Mouse (Mus musculus) midbrain, embryonic 11.5 days (tissue): ENCODE measurements around the gene Tkfc. TPM values are rescaled to one million over a fixed set of nuclear protein-coding genes. Genes with fewer than 3 reads are reported as not detected.

Experiments used
- ATAC-seq: fragments of 200-750 bp; cut with Nextera tagmentation; 2 replicates; pipeline ENCODE4 v1.8.0; 2017; ENCODE audit warnings: moderate TSS enrichment, moderate library complexity; ENCODE audit not compliant: low FRiP score
- DNase-seq: peaks from one replicate; pipeline ENCODE4 v3.0.0; 2015; ENCODE audit warnings: low spot score; ENCODE audit errors: missing footprints
- H3K27ac ChIP-seq: fragments of 300-500 bp; sonication (generic); 2 replicates; pipeline ENCODE4 v1.5.1; 2014; ENCODE audit warnings: low read depth, low read length
- H3K27me3 ChIP-seq: fragments of 300-500 bp; sonication (generic); 2 replicates; pipeline ENCODE4 v1.6.1; 2014; ENCODE audit warnings: mild to moderate bottlenecking, low read length, moderate library complexity, mixed read lengths; ENCODE audit not compliant: control insufficient read depth, insufficient read depth
- H3K36me3 ChIP-seq: fragments of 300-500 bp; sonication (generic); 2 replicates; pipeline ENCODE4 v1.6.1; 2014; ENCODE audit warnings: mild to moderate bottlenecking, low read length, moderate library complexity, mixed read lengths; ENCODE audit not compliant: control insufficient read depth, insufficient read depth
- H3K4me1 ChIP-seq: fragments of 300-500 bp; sonication (generic); 2 replicates; pipeline ENCODE4 v1.6.1; 2014; ENCODE audit warnings: low read length; ENCODE audit not compliant: control insufficient read depth, insufficient read depth
- H3K4me2 ChIP-seq: fragments of 300-500 bp; sonication (generic); 2 replicates; pipeline ENCODE4 v1.6.1; 2014; ENCODE audit warnings: mild to moderate bottlenecking, moderate library complexity
- H3K4me3 ChIP-seq: fragments of 300-500 bp; sonication (generic); 2 replicates; pipeline ENCODE4 v1.5.1; 2014; ENCODE audit warnings: low read depth, low read length
- H3K9ac ChIP-seq: fragments of 300-500 bp; sonication (generic); 2 replicates; pipeline ENCODE4 v1.6.1; 2014; ENCODE audit warnings: low read length
- H3K9me3 ChIP-seq: fragments of 300-500 bp; sonication (generic); 2 replicates; pipeline ENCODE4 v1.6.1; 2016; ENCODE audit warnings: low read length; ENCODE audit not compliant: control insufficient read depth
- WGBS: fragments of 180-500 bp; shearing (Covaris S2); extraction: QIAGEN DNeasy Blood & Tissue Kit; methylation state at CpG from one replicate; pipeline ENCODE4 v1.1.7; 2014; 5-methylcytosine and 5-hydroxymethylcytosine counted together
- polyA plus RNA-seq: library from polyadenylated mRNA; unstranded; fragments of >200 nt; fragmentation: Nextera tagmentation; extraction: Ambion mirVana; gene quantifications from 2 replicates; pipeline ENCODE4 v1.2.1, GENCODE M21; 2014

Tkfc gene
- polyA plus RNA-seq, 1 experiment from 2014 or later = 23.9 TPM

DNA sequence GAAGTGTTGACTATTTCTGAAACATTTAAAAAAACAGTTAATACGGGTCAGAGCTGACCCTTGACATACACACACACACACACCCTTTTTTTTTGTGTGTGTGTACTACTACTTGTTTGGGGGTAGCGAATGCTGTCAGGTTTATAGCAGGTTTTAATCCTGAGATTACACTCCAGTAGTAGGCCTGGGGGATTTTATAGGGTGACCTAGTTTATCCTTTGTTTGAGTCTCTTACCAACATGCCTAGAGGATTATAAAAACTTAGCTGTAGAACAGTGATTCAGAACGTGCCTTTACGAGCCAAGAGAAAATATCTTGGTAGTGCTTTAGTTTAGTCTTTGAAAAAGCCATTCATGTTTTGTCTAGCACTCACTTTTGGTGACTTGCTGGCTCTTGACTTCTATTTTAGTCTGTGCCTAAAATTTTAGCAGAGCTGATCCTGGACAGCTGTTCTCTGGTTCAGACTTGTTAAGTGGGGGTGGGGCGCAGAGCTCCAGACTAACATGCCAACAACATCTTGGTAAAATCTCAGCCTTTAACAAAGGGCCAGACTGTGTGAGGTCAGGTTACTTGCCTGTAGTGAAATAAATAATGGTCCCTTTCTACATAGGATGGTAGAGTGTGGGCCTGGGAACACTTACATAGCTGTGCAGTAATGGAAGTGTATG lies 3.3 kb upstream of the Tkfc start:
- Histone ChIP-seq H3K27ac (no peak overlapping the region), H3K4me3 (no peak overlapping the region), H3K36me3 (peaks cover 34% of the 10 kb centered on the region), H3K27me3 (no peaks in the 10 kb centered on the region), H3K9me3 (no peaks in the 10 kb centered on the region), H3K9ac (no peak overlapping the region), H3K4me1 (peaks cover 12% of the 10 kb centered on the region), H3K4me2 (no peak overlapping the region)
- ATAC-seq = no peak
- DNase-seq = no peak
- WGBS = 91% methylated on average over 5 of the region's 5 CpGs

DNA sequence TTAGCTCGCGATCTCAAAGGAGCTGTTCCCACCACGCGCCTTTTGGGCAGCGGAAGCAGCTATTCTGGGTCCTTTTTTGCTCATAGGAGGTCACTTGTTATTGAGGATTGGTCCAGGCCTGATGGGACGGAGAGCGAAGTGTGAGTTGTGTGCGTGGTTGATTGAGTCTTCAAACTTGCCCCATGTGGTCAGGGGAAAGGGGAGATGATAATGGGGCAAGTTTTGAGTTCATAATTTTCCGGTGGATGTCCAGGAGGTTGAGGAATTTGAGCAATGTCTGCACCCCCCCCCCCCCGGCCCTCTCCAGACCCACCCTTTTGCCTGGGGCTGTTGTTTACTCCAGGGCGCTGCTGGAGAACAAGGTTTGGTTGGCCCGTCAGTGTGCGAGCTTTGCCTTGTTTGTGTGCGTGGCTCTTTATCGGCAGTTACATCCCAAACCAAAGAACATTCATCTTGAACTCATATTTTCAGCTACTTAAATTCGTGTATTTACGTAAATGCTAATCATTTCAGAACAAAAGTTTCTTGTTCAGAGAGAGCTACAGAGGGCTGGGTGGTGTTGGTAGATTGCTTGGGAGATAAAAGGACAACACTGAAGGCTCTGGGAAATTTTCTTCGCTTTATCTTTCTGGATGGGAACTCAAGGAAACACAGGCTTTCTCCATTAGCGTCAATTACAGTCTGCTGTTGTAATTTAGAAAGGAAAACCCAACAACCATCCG lies 608 bp upstream of the Tkfc start:
- Histone ChIP-seq H3K36me3 (peaks cover 17% of the 10 kb centered on the region; the same call in 1 of the 2 replicates), H3K4me3 (peak overlapping the region; percentile 98), H3K4me2 (peak overlapping the region; percentile 71), H3K27me3 (no peaks in the 10 kb centered on the region), H3K4me1 (peaks cover 16% of the 10 kb centered on the region), H3K27ac (peak overlapping the region; percentile 74), H3K9me3 (no peaks in the 10 kb centered on the region), H3K9ac (peak overlapping the region; percentile 93)
- ATAC-seq = no peak
- 8% methylated on average over 20 of the region's 20 CpGs for WGBS
- DNase-seq = no peak

DNA sequence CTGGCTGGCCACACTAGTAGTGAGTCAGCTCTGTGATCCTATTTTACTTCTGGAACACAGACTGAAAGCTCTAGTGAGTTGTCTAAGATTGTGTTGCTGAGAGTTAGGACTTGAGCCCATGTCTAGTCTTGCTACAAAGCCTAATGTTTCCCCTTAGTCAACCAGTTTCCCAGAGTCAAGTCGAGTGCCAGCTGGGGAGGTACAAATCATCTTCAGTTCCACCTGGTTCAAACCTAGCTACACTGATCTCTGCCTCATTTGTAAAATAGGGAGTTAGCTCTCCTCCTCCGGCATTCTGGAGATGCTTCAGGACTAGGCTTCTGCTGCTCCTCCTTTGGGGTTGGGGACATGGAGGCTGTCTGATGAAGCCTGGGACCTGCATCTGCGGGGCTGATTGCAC lies 920 bp downstream of the Tkfc start:
- no peak for DNase-seq
- Histone ChIP-seq H3K27ac (peak overlapping the region; percentile 83), H3K27me3 (no peaks in the 10 kb centered on the region), H3K9me3 (no peaks in the 10 kb centered on the region), H3K4me3 (peak overlapping the region; percentile 98), H3K36me3 (peaks cover 13% of the 10 kb centered on the region), H3K9ac (peak overlapping the region; percentile 93), H3K4me2 (peak overlapping the region; percentile 71), H3K4me1 (peaks cover 16% of the 10 kb centered on the region)
- WGBS = 62% methylated on average over 3 of the region's 3 CpGs
- ATAC-seq = no peak

DNA sequence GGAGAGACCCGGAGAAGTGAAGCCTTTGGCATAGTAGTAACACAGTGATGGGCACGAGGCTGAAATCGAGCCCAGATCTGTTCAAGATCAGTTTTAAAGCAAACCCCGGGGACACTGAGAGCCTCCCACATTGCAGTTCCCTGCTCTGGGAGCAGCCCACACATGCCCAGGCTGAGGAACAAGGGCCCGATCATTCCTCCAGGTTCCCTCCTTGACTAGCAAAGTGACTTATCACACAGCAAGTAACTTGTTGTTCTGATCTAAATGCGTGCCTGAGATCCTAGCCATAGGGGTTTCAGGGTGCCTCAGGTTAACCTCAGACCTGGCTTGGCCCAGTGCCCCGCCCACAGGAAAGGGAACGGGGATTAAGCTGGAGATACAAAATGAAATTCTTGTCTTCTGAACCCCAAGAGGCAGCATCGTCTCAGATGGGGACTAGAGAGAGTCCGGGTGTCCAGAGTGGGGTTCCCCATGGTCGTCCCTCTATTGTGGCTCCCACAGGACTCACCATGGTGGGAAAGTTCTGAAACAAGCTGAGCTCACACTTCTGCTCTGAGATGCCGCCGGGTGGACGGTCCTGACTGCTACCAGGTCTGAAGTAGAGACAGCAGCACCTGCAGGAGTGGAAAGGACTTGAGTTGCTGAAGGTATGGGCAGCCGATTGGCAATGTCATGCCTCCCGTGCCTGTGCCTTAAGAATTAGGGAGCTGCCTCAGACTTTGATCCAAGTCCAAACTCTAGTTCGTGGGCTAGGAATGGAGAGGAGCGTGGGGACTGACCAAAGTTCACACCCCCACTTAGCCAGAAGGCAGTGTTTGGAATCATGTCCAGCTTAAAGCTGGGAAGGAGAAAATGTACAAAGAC lies 1.6 kb downstream of the Tkfc start:
- Histone ChIP-seq H3K4me3 (no peak overlapping the region), H3K27ac (no peak overlapping the region), H3K4me2 (no peak overlapping the region), H3K9me3 (no peaks in the 10 kb centered on the region), H3K4me1 (peaks cover 16% of the 10 kb centered on the region), H3K9ac (no peak overlapping the region; the same call in 1 of the 2 replicates), H3K36me3 (peaks cover 13% of the 10 kb centered on the region), H3K27me3 (no peaks in the 10 kb centered on the region)
- ATAC-seq (no peak), DNase-seq (no peak)
- 89% methylated on average over 18 of the region's 18 CpGs for WGBS

DNA sequence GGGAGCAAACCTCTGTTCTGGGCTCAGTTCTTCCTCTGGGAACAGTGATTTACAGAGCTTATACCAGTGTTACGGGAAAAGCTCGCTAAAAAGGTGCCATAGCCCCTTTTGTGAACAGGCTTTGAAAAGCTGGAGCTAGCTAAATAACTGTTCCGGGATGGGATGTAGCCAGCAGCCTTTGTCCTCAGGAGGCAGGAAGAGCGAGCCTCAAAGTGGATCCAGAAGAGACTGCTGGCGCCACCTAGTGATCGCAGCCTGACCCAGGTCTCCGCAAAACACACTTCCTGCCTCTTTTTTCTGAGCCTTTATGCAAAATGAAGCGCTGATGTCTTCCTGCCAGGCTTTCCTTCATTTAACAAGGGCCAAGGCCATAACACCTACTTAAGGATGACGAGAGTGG lies 2.7 kb downstream of the Tkfc start:
- Histone ChIP-seq H3K4me1 (peaks cover 16% of the 10 kb centered on the region), H3K27me3 (no peaks in the 10 kb centered on the region), H3K4me2 (peak overlapping the region; percentile 53), H3K9me3 (no peaks in the 10 kb centered on the region), H3K9ac (peak overlapping the region; percentile 87), H3K36me3 (peaks cover 6% of the 10 kb centered on the region), H3K27ac (peak overlapping the region; percentile 92), H3K4me3 (peak overlapping the region; percentile 29)
- WGBS = 3% methylated on average over 9 of the region's 9 CpGs
- DNase-seq (peak; percentile 99), ATAC-seq (peak; percentile 70)

DNA sequence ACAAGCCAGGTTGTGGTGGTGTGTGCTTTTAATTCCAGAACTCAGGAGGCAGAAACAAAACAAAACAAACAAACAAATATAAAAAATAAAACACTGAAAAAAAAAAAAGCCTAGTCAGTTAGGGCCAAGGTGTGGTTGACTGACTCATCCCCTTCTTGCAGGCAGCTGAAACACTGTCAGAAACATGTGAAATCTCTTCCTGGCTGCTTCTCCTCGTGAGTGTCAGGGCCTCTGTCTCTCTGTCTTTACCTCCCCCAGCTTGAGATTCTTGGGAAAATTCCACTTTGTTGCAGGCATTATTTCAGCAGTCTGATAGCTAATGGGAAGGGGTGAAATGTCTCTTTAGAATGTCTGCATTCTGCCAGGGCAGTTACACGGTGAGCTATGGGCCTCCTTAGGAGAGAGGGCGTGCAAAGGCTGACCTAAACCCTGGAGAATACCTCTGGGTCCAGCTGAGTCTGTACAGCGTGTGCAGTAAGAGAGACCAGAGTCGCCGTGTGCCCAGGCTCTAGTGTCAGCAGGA lies 3.1 kb downstream of the Tkfc start:
- ATAC-seq (peak; percentile 45), DNase-seq (no peak)
- H3K27me3 ChIP-seq = no peaks in the 10 kb centered on the region
- peak overlapping the region; percentile 87 for H3K9ac ChIP-seq
- peak overlapping the region; percentile 29 for H3K4me3 ChIP-seq
- H3K36me3 ChIP-seq = peaks cover 4% of the 10 kb centered on the region; the same call in 1 of the 2 replicates
- peak overlapping the region; percentile 53 for H3K4me2 ChIP-seq
- peak overlapping the region; percentile 92 for H3K27ac ChIP-seq
- peaks cover 16% of the 10 kb centered on the region for H3K4me1 ChIP-seq
- H3K9me3 ChIP-seq = no peaks in the 10 kb centered on the region
- WGBS = 3% methylated on average over 6 of the region's 6 CpGs

DNA sequence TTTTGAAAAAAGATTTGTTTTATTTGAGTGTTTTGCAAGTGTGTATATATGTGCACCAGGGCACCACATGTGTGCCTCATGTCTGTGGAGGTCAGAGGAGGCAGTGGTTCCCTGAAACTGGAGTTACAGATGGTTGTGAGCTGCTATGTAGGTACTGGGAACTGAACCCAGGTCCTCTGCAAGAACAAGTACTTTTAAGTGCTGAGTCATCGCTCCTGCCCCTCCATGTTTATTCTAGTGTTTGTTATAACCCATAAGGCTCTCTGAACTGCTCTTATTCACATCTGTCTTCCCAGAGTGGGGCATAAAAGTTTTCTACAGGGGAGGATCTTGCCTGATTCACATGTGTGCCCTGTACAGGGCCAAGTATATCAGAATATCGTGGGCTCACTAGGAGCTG lies 5.8 kb downstream of the Tkfc start:
- Histone ChIP-seq H3K36me3 (peaks cover 6% of the 10 kb centered on the region; the same call in 1 of the 2 replicates), H3K4me3 (no peak overlapping the region), H3K27me3 (no peaks in the 10 kb centered on the region), H3K9ac (no peak overlapping the region), H3K4me1 (peaks cover 6% of the 10 kb centered on the region; the same call in 1 of the 2 replicates), H3K9me3 (no peaks in the 10 kb centered on the region), H3K27ac (no peak overlapping the region), H3K4me2 (no peak overlapping the region)
- no peak for ATAC-seq
- WGBS = 93% methylated on average over 2 of the region's 2 CpGs
- no peak for DNase-seq

DNA sequence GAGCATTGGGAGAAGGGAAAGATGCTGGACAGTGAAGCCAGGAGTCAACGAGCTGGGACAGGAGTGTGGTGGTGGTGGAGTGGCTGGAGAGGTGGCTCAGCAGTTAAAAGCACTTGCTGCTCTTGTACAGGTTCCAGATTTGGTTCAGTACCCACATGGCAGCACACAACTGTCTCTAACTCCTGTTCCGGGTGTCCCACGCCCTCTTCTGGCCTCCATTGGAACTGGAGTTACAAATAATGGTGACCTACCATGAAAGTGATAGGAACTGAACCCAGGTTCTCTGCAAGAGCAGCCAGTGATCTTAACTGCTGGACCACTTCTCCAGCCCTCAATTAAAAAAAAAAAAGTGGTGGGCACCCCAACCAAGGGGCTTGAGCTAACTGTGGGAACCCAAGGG lies 7.3 kb downstream of the Tkfc start:
- DNase-seq = no peak
- H3K4me3 ChIP-seq = no peak overlapping the region
- H3K4me2 ChIP-seq = no peak overlapping the region
- H3K9me3 ChIP-seq = no peaks in the 10 kb centered on the region
- ATAC-seq = no peak
- 38% methylated on average over 3 of the region's 3 CpGs for WGBS
- H3K9ac ChIP-seq = no peak overlapping the region
- H3K4me1 ChIP-seq = peaks cover 2% of the 10 kb centered on the region; the same call in 1 of the 2 replicates
- no peak overlapping the region for H3K27ac ChIP-seq
- H3K36me3 ChIP-seq = peaks cover 7% of the 10 kb centered on the region; the same call in 1 of the 2 replicates
- no peaks in the 10 kb centered on the region for H3K27me3 ChIP-seq
